Mouse (Mus musculus) hematopoietic multipotent progenitor cell, adult 10-12 weeks (in vitro differentiated cells): ENCODE data around the gene Farsb. TPM values are rescaled to one million over a fixed set of nuclear protein-coding genes. Genes with fewer than 3 reads are reported as not detected.

Source experiments
- polyA plus RNA-seq: library from polyadenylated mRNA; stranded (reverse); fragments of >175 nt; gene quantifications from 2 replicates; pipeline ENCODE4 v1.2.3, GENCODE M21; 2012; ENCODE audit warnings: low replicate concordance

The Farsb gene
- 2.7 and 5.5 TPM in 2 replicates for polyA plus RNA-seq

GRCm38 (mm10) chr1:78488752-78489492 is at the start of gene Farsb:
Gene Farsb (minus strand): TSS chr1:78488897.

GRCm38 (mm10) chr1:78511621-78512160 is 23.0 kb upstream of the Farsb start, which contains the start of gene BC035947:
Gene BC035947 (minus strand): TSS chr1:78512158.

DNA sequence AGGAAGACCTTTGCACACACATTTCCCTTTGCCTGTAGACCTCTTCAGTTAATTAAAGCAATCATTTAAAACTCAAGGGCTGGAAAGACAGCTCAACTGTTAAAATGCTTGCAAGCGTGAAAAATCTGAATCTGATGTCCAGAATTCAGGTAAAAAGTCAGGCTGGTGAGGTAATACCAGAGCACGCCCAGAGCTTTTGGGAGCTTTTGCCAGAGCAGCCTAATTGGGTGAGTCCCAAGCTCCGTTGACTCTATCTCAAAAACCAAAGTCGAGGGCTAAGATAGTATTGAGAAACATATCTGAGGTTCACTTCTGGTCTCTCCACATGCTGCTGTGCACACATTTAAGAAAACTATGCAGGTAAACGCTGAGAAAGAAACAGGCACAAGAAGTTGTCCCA is 22.2 kb upstream of the Farsb start, which contains the start of gene Mogat1:
TSS of gene Mogat1 (plus strand) at position 130 of the 400 bp plus-strand sequence.

Other genes starting within 250 kb of the Farsb start
- 0.10 TPM in 1 of 2 replicates, not detected in the other for gene Sgpp2, start 178.6 kb downstream of the Farsb start, polyA plus RNA-seq
- gene Mogat1, start 22.1 kb upstream of the Farsb start, polyA plus RNA-seq: not detected in 2 replicates
- gene BC035947, start 23.3 kb upstream of the Farsb start, polyA plus RNA-seq: not detected in 2 replicates
- 2.0 and 3.0 TPM in 2 replicates for gene Acsl3, start 168.9 kb upstream of the Farsb start, polyA plus RNA-seq
- gene Utp14b, start 169.1 kb upstream of the Farsb start, polyA plus RNA-seq: 0.23 and 0.30 TPM in 2 replicates